31 mouse cellular contexts compared by ENCODE assay signal in genomic region chr13:35018866-35019536, GRCm38 (mm10). TPM values are rescaled to one million over a fixed set of nuclear protein-coding genes. Genes with fewer than 3 reads are reported as not detected.
DNase-seq lines count a peak whose midpoint lies in the region; ATAC-seq lines count a peak whose summit lies in the region.
"Had no signal": no experiment of that assay in that cellular context is flagged by ENCODE, and none has a peak within 500 bp of the region (broad histone marks: within the 10 kb centered on the region; RNA-seq: fewer than 3 reads in every experiment).

No protein-coding gene starts in this region.

- H3K36me3 ChIP-seq in liver, embryonic 15.5 days (replicated peaks): no peaks in the 10 kb centered on the region
- H3K36me3 ChIP-seq: embryonic facial prominence, embryonic 15.5 days; forebrain, embryonic 10.5 days; heart, embryonic 15.5 days; hindbrain, embryonic 15.5 days; kidney, embryonic 15.5 days; limb, embryonic 10.5 days; midbrain, embryonic 13.5 days had no signal

- H3K4me1 ChIP-seq in liver, embryonic 15.5 days (replicated peaks): peaks cover 20% of the 10 kb centered on the region
- H3K4me1 ChIP-seq: embryonic facial prominence, embryonic 15.5 days; forebrain, embryonic 10.5 days; heart, embryonic 15.5 days; hindbrain, embryonic 15.5 days; kidney, embryonic 15.5 days; limb, embryonic 10.5 days; midbrain, embryonic 13.5 days had no signal

- H3K27ac ChIP-seq in liver, embryonic 15.5 days (replicated peaks): 0 out of 2 replicates have a peak overlapping the region, but pooled peaks have one; percentile 51
- H3K27ac ChIP-seq: embryonic facial prominence, embryonic 15.5 days; forebrain, embryonic 10.5 days; heart, embryonic 15.5 days; hindbrain, embryonic 15.5 days; kidney, embryonic 15.5 days; limb, embryonic 10.5 days; midbrain, embryonic 13.5 days had no signal

- no peaks in the 10 kb centered on the region for H3K9me3 ChIP-seq in liver, embryonic 15.5 days (replicated peaks)
- H3K9me3 ChIP-seq: embryonic facial prominence, embryonic 15.5 days; heart, embryonic 15.5 days; hindbrain, embryonic 15.5 days; kidney, embryonic 15.5 days; limb, embryonic 10.5 days; midbrain, embryonic 13.5 days had no signal

- intact Hi-C loops in gastrocnemius, postnatal 14 days (cut with DNase I; ENCODE audit: low total_unique reads): no loop called here

- H3K4me3 ChIP-seq in liver, embryonic 15.5 days (replicated peaks): no peak overlapping the region
- H3K4me3 ChIP-seq: embryonic facial prominence, embryonic 15.5 days; forebrain, embryonic 10.5 days; heart, embryonic 15.5 days; hindbrain, embryonic 15.5 days; kidney, embryonic 15.5 days; limb, embryonic 10.5 days; midbrain, embryonic 13.5 days had no signal

- peak overlapping the region; percentile 27; the same call in 1 of the 2 replicates for H3K4me2 ChIP-seq in liver, embryonic 15.5 days
- H3K4me2 ChIP-seq: embryonic facial prominence, embryonic 15.5 days; heart, embryonic 15.5 days; hindbrain, embryonic 15.5 days; kidney, embryonic 15.5 days; midbrain, embryonic 13.5 days had no signal

- 36% methylated on average over 7 of the region's 7 CpGs for WGBS in liver, embryonic 15.5 days (ENCODE audit: insufficient replicate concordance)

- peak; percentile 83 for ATAC-seq in liver, embryonic 15.5 days (ENCODE audit: insufficient read depth)
- ATAC-seq: forebrain, embryonic 16.5 days; midbrain, embryonic 13.5 days had no signal

- H3K27me3 ChIP-seq in liver, embryonic 15.5 days: no peaks in the 10 kb centered on the region
- H3K27me3 ChIP-seq: embryonic facial prominence, embryonic 15.5 days; heart, embryonic 15.5 days; hindbrain, embryonic 15.5 days; kidney, embryonic 15.5 days; midbrain, embryonic 13.5 days had no signal

- H3K9ac ChIP-seq in liver, embryonic 15.5 days: no peak overlapping the region
- H3K9ac ChIP-seq: embryonic facial prominence, embryonic 15.5 days; heart, embryonic 15.5 days; hindbrain, embryonic 15.5 days; kidney, embryonic 15.5 days; midbrain, embryonic 13.5 days had no signal

- DNase-seq in c-Kit-positive CD71-positive TER-119-positive erythroid progenitor cells, embryonic 14.5 days (ENCODE audit: low spot score): peak; percentile 50
- peak; percentile 50 for DNase-seq in liver
- no peak for DNase-seq in left cerebral cortex, adult 8-10 months (ENCODE audit: low spot score in 2 of 2)
- no peak for DNase-seq in gastrocnemius, postnatal 14 days
- DNase-seq in ovary, postnatal 10 days (ENCODE audit: low spot score): no peak
- DNase-seq in testis, postnatal 14 days (ENCODE audit: low spot score): no peak
- DNase-seq: adrenal gland, postnatal 10 days; cerebellum, adult 9-10 months; gastrocnemius, postnatal 25 days; heart, postnatal 4 days; kidney, postnatal 4 days; lung, adult 18-20 months; lung, postnatal 14 days; right cerebral cortex, postnatal 14 days; spleen, adult 18-20 months; thymus, postnatal 25 days had no signal

RNA-seq across cellular contexts. Expression of gene Eci2, which starts 7.9 kb away (rescaled TPM):
- 44.1 and 46.1 TPM in 2 replicates for polyA plus RNA-seq in liver, embryonic 15.5 days (2015; fragmentation: Nextera tagmentation; extraction: Ambion mirVana)
- total RNA-seq in left cerebral cortex, adult 8-10 months (2022): 10 to 100 TPM; 46.2 to 59.1 (median 50.7) TPM
- 100 to 1,000 TPM in 1 of 2 experiments, 10 to 100 TPM in 1; 94.7 to 124 TPM for total RNA-seq in gastrocnemius, postnatal 14 days (2021)

RNA-seq across cellular contexts. Expression of gene Eci3, which starts 55.4 kb away (rescaled TPM):
- not detected in 2 replicates for polyA plus RNA-seq in liver, embryonic 15.5 days (2015; fragmentation: Nextera tagmentation; extraction: Ambion mirVana)
- total RNA-seq in left cerebral cortex, adult 8-10 months (2022): 1 to 10 TPM in 2 of 4 experiments, under 1 TPM in 2; 0.41 to 2.0 (median 0.90) TPM
- 1 to 10 TPM in 1 of 2 experiments, under 1 TPM in 1; 0.71 to 1.2 TPM for total RNA-seq in gastrocnemius, postnatal 14 days (2021)
- total RNA-seq: common myeloid progenitor, adult 5-6 weeks; megakaryocyte, adult 5-6 weeks; monocyte, adult 5-6 weeks; neutrophil, adult 5-6 weeks had no signal
- polyA plus RNA-seq: C2C12; limb, embryonic 10.5 days; testis, adult 2 months had no signal

Comparison
In these comparisons a context has a peak if more than half of its experiments do, and no peak if none do; other contexts are left out.
1. DNase-seq: peak in c-Kit-positive CD71-positive TER-119-positive erythroid progenitor cells, embryonic 14.5 days (single experiment) and liver (single experiment); none in left cerebral cortex, adult 8-10 months (0 of 2), gastrocnemius, postnatal 14 days (single experiment), ovary, postnatal 10 days (single experiment) and testis, postnatal 14 days (single experiment).